Mouse (Mus musculus) erythroid progenitor cell, adult 5-6 weeks (primary cell): ENCODE results near the gene Tob1. TPM values are rescaled to one million over a fixed set of nuclear protein-coding genes. Genes with fewer than 3 reads are reported as not detected.

ENCODE experiments used
- ATAC-seq: replicated peaks from 2 replicates; pipeline ENCODE4 v1.8.0; 2016; ENCODE audit warnings: moderate number of reproducible peaks, mild to moderate bottlenecking, moderate TSS enrichment, inconsistent platforms; ENCODE audit not compliant: poor library complexity, low FRiP score, severe bottlenecking
- total RNA-seq, 2 experiments: library from RNA; stranded (forward) in 1 of 2; stranded (reverse) in 1 of 2; fragments of 150-400 nt in 1 of 2; fragments of 186-747, 209-891 nt in 1 of 2; gene quantifications; 2 replicates each; pipeline versions ENCODE4 v1.2.3 to v1.2.4; 2015 to 2017; ENCODE audit warnings: low replicate concordance in 2 of 2

Tob1 gene
- total RNA-seq, 2 experiments from 2014 or later, result 6.8 to 11.3 TPM

DNA sequence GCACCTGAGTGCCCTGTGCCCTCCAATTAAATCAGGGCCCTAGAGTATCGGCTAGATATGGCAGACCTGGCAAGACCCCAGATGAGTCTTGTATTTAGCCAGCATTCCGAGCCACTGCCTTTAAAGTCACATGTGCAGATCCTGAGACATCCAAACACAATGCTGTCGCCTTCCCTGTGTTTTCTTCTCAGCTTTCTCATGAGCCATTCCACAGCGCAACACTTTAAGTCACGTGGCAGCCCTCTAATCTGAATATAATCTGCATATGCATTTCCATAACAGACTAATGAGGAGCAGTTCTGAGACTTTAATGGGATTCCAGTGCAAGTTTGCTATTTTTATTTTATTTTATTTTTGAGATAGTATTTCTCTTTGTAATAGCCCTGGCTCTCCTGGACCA, 44.5 kb downstream of the Tob1 start:
- ATAC-seq, result no peak

DNA sequence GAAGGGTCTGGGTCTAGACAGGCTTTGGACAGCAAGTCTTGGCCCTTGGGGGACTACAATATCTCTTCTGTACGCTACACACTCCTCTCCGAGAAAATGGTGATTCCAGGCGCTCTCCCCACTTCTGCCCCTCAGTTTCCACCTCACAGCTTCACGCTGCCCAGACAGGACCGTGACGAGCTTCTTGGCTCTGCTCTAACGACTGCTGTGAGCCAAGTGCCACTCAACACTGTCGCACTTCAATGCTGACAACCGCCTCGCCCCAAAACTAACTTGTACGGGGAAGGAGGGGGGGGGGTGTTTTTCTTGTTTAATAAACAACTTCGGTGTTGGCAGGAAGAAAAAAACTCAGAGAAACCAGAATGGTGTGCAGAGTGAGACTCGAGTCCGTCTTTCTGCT, 46.7 kb downstream of the Tob1 start:
- ATAC-seq, result no peak

DNA sequence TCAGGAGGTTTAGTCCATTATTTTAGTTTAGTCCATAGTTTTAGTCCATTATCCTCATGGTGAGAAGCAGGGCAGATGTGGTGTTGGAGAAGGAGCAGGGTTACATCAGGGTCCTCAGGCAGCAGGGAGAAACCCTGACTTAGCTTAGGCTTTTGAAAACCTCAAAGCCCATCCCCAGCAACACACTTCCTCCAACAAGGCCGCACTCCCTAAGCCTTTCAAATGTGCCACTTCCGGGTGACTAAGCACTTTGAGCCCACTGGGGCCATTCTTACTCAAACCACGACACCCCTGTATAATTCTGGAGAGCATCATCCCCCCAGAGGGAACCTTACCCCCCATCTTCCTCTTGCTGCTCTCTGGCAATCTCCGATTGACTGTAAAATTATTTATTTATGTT, 48.6 kb downstream of the Tob1 start:
- no peak for ATAC-seq

DNA sequence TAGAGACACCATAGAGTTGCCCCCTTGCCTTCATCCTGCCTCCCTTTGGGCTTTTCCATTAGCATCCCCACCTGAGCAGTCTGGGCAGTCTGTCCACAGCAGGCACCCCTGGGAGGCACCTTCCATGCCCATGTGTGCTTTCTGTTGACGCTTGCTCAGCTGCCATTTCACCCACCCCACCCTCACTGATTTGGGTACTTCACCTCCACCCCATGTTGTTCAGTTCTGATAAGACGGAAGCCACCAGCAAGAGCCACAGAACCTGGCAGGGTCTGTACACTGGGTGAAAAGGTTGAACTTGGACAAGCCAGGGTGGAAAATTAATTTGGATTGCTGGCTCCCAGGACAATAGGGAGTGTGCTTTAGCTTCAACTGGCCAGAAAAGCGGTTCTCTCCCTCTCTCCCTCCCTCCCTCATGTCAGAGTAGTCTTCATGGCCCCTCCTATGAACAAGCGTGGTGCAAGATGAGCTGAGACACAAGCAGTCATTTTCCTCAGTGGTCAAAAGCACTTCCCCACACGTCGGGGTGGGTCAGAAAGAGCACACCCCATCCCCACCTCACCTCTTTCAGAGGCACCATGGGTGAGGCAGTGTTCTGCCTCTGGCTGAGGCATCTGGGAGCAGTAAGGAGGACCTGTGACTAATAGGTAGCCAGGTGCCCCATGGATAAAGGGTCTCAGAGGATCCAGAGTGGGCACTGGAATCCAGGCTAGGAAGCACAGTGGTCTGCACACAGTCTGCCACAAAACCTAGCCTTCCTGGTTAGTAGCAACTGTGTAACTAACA, 50.5 kb downstream of the Tob1 start:
- ATAC-seq, result peak; percentile 87

Other genes starting within 250 kb of the Tob1 start
- 32.3 and 33.5 TPM in 2 replicates for gene Gm20390, start 243.2 kb upstream of the Tob1 start, total RNA-seq (2015; ENCODE audit: low replicate concordance)
- gene Gm20390, start 243.2 kb upstream of the Tob1 start, total RNA-seq (2017; ENCODE audit: low replicate concordance), result 5.0 TPM in 1 of 2 replicates, not detected in the other
- 11.3 and 17.7 TPM in 2 replicates for gene Nme1, start 242.9 kb upstream of the Tob1 start, total RNA-seq (2015; ENCODE audit: low replicate concordance)
- gene Nme1, start 242.9 kb upstream of the Tob1 start, total RNA-seq (2017; ENCODE audit: low replicate concordance), result 7.6 and 42.3 TPM in 2 replicates
- gene Spag9, start 215.4 kb upstream of the Tob1 start, total RNA-seq (2015; ENCODE audit: low replicate concordance), result 28.5 and 50.7 TPM in 2 replicates
- gene Spag9, start 215.4 kb upstream of the Tob1 start, total RNA-seq (2017; ENCODE audit: low replicate concordance), result 68.5 and 69.1 TPM in 2 replicates
- gene Wfikkn2, start 34.6 kb downstream of the Tob1 start, total RNA-seq (2015; ENCODE audit: low replicate concordance), result 0.42 TPM in 1 of 2 replicates, not detected in the other
- gene Wfikkn2, start 34.6 kb downstream of the Tob1 start, total RNA-seq (2017; ENCODE audit: low replicate concordance), result 0.51 and 0.53 TPM in 2 replicates
- not detected in 2 replicates for gene Gm21885, start 70.4 kb downstream of the Tob1 start, total RNA-seq (2015; ENCODE audit: low replicate concordance)
- gene Gm21885, start 70.4 kb downstream of the Tob1 start, total RNA-seq (2017; ENCODE audit: low replicate concordance), result not detected in 2 replicates
- gene Luc7l3, start 110.5 kb downstream of the Tob1 start, total RNA-seq (2015; ENCODE audit: low replicate concordance), result 261 and 280 TPM in 2 replicates
- 596 and 607 TPM in 2 replicates for gene Luc7l3, start 110.5 kb downstream of the Tob1 start, total RNA-seq (2017; ENCODE audit: low replicate concordance)
- 12.2 and 39.6 TPM in 2 replicates for gene Ankrd40, start 116.5 kb downstream of the Tob1 start, total RNA-seq (2015; ENCODE audit: low replicate concordance)
- gene Ankrd40, start 116.5 kb downstream of the Tob1 start, total RNA-seq (2017; ENCODE audit: low replicate concordance), result 22.2 and 28.6 TPM in 2 replicates
- 2.9 and 6.7 TPM in 2 replicates for gene Abcc3, start 181.5 kb downstream of the Tob1 start, total RNA-seq (2015; ENCODE audit: low replicate concordance)
- 4.5 TPM in 1 of 2 replicates, not detected in the other for gene Abcc3, start 181.5 kb downstream of the Tob1 start, total RNA-seq (2017; ENCODE audit: low replicate concordance)